Mouse (Mus musculus) intestine, embryonic 14.5 days (tissue): Measurements from ENCODE around the gene Mettl17. TPM values are rescaled to one million over a fixed set of nuclear protein-coding genes. Genes with fewer than 3 reads are reported as not detected.
A peak's percentile ranks its signal among the peaks of the same experiment; 100 is the strongest.

Experiments
- ATAC-seq: fragments of 200-750 bp; cut with Nextera tagmentation; replicated peaks from 2 replicates; pipeline ENCODE4 v1.8.0; 2017; ENCODE audit warnings: low read depth, moderate number of reproducible peaks, moderate TSS enrichment, moderate library complexity; ENCODE audit not compliant: low FRiP score, low TSS enrichment
- DNase-seq: peaks from one replicate; pipeline ENCODE4 v3.0.0-alpha.2; 2018; ENCODE audit warnings: low spot score
- H3K27ac ChIP-seq: fragments of 300-500 bp; sonication (generic); 2 replicates; pipeline ENCODE4 v1.5.1; 2014; ENCODE audit warnings: low read depth, mild to moderate bottlenecking, control low read depth
- H3K27me3 ChIP-seq: fragments of 300-500 bp; sonication (generic); replicated peaks from 2 replicates; pipeline ENCODE4 v1.6.1; 2014; ENCODE audit warnings: low read length, control low read depth; ENCODE audit not compliant: control insufficient read depth, insufficient read depth
- H3K36me3 ChIP-seq: fragments of 300-500 bp; sonication (generic); 2 replicates; pipeline ENCODE4 v1.6.1; 2014; ENCODE audit warnings: low read length, control low read depth; ENCODE audit not compliant: control insufficient read depth, insufficient read depth
- H3K4me1 ChIP-seq: fragments of 300-500 bp; sonication (generic); replicated peaks from 2 replicates; pipeline ENCODE4 v1.6.1; 2014; ENCODE audit warnings: low read length, control low read depth, mixed read lengths; ENCODE audit not compliant: control insufficient read depth, insufficient read depth
- H3K4me2 ChIP-seq: fragments of 300-500 bp; sonication (generic); 2 replicates; pipeline ENCODE4 v1.6.1; 2014; ENCODE audit warnings: low read length
- H3K4me3 ChIP-seq: fragments of 300-500 bp; sonication (generic); 2 replicates; pipeline ENCODE4 v1.5.1; 2014; ENCODE audit warnings: low read depth, low read length, control low read depth, mixed read lengths
- H3K9ac ChIP-seq: fragments of 300-500 bp; sonication (generic); 2 replicates; pipeline ENCODE4 v1.6.1; 2014; ENCODE audit warnings: mild to moderate bottlenecking, low read length
- H3K9me3 ChIP-seq: fragments of 300-500 bp; sonication (generic); 2 replicates; pipeline ENCODE4 v1.6.1; 2016; ENCODE audit warnings: low read length, control low read depth; ENCODE audit not compliant: control insufficient read depth
- WGBS: fragments of 180-500 bp; shearing (Covaris S2); extraction: QIAGEN DNeasy Blood & Tissue Kit; methylation state at CpG from one replicate; pipeline ENCODE4 v1.1.7; 2014; 5-methylcytosine and 5-hydroxymethylcytosine counted together
- polyA plus RNA-seq: library from polyadenylated mRNA; unstranded; fragments of >200 nt; fragmentation: Nextera tagmentation; extraction: Ambion mirVana; gene quantifications from 2 replicates; pipeline ENCODE4 v1.2.1, GENCODE M21; 2014

Mettl17 gene
- polyA plus RNA-seq, 1 experiment from 2014 or later = 54.9 TPM

DNA sequence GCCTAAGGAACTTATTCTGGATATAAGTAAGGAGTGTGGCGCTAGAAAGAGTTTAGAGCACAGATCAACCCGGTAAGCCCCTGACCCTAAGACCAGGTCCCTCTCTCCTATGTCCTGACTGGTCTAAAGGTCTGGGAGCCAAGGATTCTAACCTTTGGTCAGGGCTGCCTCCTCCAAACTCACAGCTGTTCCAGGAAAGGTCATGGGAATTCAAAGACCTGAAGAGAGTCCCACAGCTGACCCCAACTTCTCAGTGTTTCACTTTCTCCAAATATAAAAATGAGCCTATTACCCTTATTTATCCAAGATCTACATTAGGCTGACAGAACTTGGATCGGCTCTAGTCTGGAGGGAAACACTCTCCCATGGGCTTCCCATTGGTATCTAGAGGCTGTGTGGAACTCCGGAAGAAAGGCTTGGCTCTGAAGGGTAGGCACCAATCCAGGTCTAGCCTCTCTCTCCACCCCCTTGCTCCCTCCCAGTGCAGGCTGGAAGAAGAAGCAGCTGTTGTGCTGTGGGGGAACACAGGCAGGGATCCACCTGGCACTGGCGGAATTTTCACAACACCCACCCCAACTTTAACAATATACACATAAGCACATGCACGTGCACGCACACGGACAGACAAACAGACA lies 44.8 kb downstream of the Mettl17 start:
- H3K27ac ChIP-seq = 0 out of 2 replicates have a peak overlapping the region, but pooled peaks have one; percentile 27
- peaks cover 18% of the 10 kb centered on the region for H3K4me1 ChIP-seq
- H3K4me2 ChIP-seq = peak overlapping the region; percentile 18
- 54% methylated on average over 8 of the region's 8 CpGs for WGBS
- ATAC-seq (no peak), DNase-seq (no peak)
- no peak overlapping the region for H3K4me3 ChIP-seq
- H3K36me3 ChIP-seq = no peaks in the 10 kb centered on the region
- H3K27me3 ChIP-seq = no peaks in the 10 kb centered on the region
- no peaks in the 10 kb centered on the region for H3K9me3 ChIP-seq
- no peak overlapping the region for H3K9ac ChIP-seq

DNA sequence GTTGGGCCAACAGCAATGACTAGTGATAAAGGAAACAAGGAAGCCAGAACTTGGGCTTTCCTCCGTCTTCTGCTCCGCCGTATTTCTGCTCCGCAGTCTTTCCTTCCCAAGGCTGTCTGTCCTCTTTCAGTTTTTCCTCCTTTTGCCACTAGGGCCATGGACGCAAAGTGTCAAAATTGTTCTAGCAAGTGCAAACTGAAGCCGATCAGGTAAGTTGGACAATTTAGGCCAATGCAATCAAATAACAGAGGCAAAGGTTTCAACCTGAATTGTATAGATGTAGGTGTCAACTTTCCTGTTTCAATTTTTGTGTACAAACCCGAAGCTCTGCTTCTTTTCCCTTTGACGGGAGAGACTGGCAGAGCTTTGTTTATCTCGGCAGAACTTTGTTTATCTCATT lies 45.3 kb downstream of the Mettl17 start:
- Histone ChIP-seq H3K36me3 (no peaks in the 10 kb centered on the region), H3K9ac (no peak overlapping the region), H3K27me3 (no peaks in the 10 kb centered on the region), H3K9me3 (no peaks in the 10 kb centered on the region), H3K27ac (no peak overlapping the region), H3K4me3 (no peak overlapping the region), H3K4me2 (peak overlapping the region; percentile 18), H3K4me1 (peaks cover 18% of the 10 kb centered on the region)
- DNase-seq = no peak
- ATAC-seq = no peak
- WGBS = 44% methylated on average over 9 of the region's 9 CpGs

- no peaks in the 10 kb centered on the region for H3K27me3 ChIP-seq
- no peak overlapping the region for H3K27ac ChIP-seq
- ATAC-seq (peak; percentile 67), DNase-seq (peak; percentile 66)
- H3K9ac ChIP-seq = no peak overlapping the region
- H3K9me3 ChIP-seq = no peaks in the 10 kb centered on the region
- H3K4me2 ChIP-seq = no peak overlapping the region
- no peaks in the 10 kb centered on the region for H3K36me3 ChIP-seq
- peaks cover 18% of the 10 kb centered on the region for H3K4me1 ChIP-seq
- WGBS = 28% methylated on average over 5 of the region's 5 CpGs
- no peak overlapping the region for H3K4me3 ChIP-seq
Measured at GRCm38 (mm10) chr14:51930824-51931223, 46.2 kb downstream of the Mettl17 start.

- peaks cover 18% of the 10 kb centered on the region for H3K4me1 ChIP-seq
- no peak overlapping the region for H3K9ac ChIP-seq
- peak overlapping the region; percentile 66 for H3K27ac ChIP-seq
- H3K4me3 ChIP-seq = no peak overlapping the region
- H3K4me2 ChIP-seq = no peak overlapping the region
- DNase-seq = no peak
- WGBS = 34% methylated on average over 10 of the region's 10 CpGs
- peak; percentile 76 for ATAC-seq
- no peaks in the 10 kb centered on the region for H3K27me3 ChIP-seq
- H3K36me3 ChIP-seq = no peaks in the 10 kb centered on the region
- H3K9me3 ChIP-seq = no peaks in the 10 kb centered on the region
Measured at GRCm38 (mm10) chr14:51932092-51933020, 47.7 kb downstream of the Mettl17 start.

GRCm38 (mm10) chr14:51939005-51939404 lies 54.4 kb downstream of the Mettl17 start:
- no peak overlapping the region for H3K4me3 ChIP-seq
- no peak overlapping the region for H3K9ac ChIP-seq
- no peaks in the 10 kb centered on the region for H3K9me3 ChIP-seq
- no peak overlapping the region for H3K27ac ChIP-seq
- WGBS = 85% methylated on average over 9 of the region's 9 CpGs
- no peaks in the 10 kb centered on the region for H3K36me3 ChIP-seq
- no peak overlapping the region for H3K4me2 ChIP-seq
- ATAC-seq (0 out of 2 replicates have a peak, but pooled peaks have one; percentile 43), DNase-seq (no peak)
- peaks cover 4% of the 10 kb centered on the region; the same call in 1 of the 2 replicates for H3K4me1 ChIP-seq
- no peaks in the 10 kb centered on the region for H3K27me3 ChIP-seq

DNA sequence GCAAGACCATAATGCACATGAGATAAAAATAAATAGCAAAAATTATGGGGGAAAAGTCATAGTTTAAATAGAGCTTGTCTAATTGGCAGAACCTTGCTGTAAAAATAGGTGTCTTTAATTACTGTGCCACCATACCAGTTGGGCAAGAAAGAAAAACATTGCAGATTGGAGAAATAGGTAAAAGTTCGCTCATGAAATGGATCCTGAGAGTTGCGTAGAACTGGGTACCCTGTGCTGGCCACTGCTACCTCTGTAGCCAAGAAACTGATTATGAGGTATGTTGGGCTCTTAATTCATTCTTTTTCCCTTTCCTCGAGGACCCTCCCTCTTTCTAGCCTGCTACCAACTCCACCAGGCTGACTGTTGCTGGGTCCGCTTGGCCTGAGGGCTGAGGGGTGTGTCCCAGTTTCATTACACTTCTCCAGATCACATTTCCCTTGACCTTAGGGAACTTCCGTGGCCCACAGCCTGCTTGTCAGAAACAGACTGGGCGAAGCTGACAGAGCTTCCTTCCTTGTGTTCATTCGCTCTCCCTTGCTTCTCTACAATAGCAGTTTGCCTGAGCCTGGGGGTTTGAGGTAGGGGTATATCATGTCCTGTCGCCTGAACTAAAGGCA lies 56.4 kb downstream of the Mettl17 start:
- Histone ChIP-seq H3K36me3 (no peaks in the 10 kb centered on the region), H3K9ac (no peak overlapping the region)
- 38% methylated on average over 8 of the region's 8 CpGs for WGBS

GRCm38 (mm10) chr14:51941577-51941976 lies 56.9 kb downstream of the Mettl17 start:
- Histone ChIP-seq H3K27ac (no peak overlapping the region), H3K4me3 (no peak overlapping the region), H3K4me2 (no peak overlapping the region), H3K9me3 (no peaks in the 10 kb centered on the region), H3K27me3 (no peaks in the 10 kb centered on the region), H3K36me3 (no peaks in the 10 kb centered on the region), H3K4me1 (peaks cover 4% of the 10 kb centered on the region; the same call in 1 of the 2 replicates), H3K9ac (no peak overlapping the region)
- 71% methylated on average over 9 of the region's 9 CpGs for WGBS
- no peak for DNase-seq
- ATAC-seq = no peak

More for the DNA sequence above, 56.4 kb downstream of the Mettl17 start:
- no peaks in the 10 kb centered on the region for H3K9me3 ChIP-seq
- no peak overlapping the region for H3K4me2 ChIP-seq
- no peak for ATAC-seq
- H3K27me3 ChIP-seq = no peaks in the 10 kb centered on the region
- H3K4me1 ChIP-seq = peaks cover 4% of the 10 kb centered on the region; the same call in 1 of the 2 replicates
- H3K4me3 ChIP-seq = no peak overlapping the region
- H3K27ac ChIP-seq = no peak overlapping the region
- no peak for DNase-seq

DNA sequence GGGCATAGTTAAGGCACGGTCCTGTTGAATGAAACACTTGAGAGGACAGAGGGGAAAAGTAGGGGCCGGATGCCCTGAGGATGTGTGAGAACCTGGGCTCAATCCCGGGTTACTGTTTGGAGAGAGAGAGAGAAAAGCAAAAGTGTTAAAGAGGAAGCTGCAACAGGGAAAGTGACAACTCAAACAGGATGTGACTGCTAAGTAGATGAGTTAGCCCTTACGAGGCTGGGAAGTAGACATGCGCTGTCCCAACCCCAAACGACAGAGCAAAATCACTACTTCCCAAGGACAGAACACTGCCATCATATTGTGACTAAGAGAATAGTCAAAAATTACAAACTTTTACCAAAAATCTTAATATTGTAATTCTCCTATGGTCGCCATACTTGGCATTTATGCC lies 57.6 kb downstream of the Mettl17 start:
- Histone ChIP-seq H3K4me3 (no peak overlapping the region), H3K4me2 (no peak overlapping the region), H3K4me1 (peaks cover 4% of the 10 kb centered on the region; the same call in 1 of the 2 replicates), H3K27me3 (no peaks in the 10 kb centered on the region), H3K27ac (no peak overlapping the region), H3K36me3 (no peaks in the 10 kb centered on the region), H3K9me3 (no peaks in the 10 kb centered on the region), H3K9ac (no peak overlapping the region)
- ATAC-seq = no peak
- no peak for DNase-seq
- WGBS = 54% methylated on average over 7 of the region's 7 CpGs
